Mouse (Mus musculus) brown adipose tissue, adult 24 weeks (tissue): ENCODE measurements around the gene Fam210b. TPM values are rescaled to one million over a fixed set of nuclear protein-coding genes. Genes with fewer than 3 reads are reported as not detected.
"Not testable (repeated sequence)": the region's sequence is repeated elsewhere in the genome, so short reads cannot be mapped to it uniquely, and the experiment has no call there.

Experiments used
- H3K27ac ChIP-seq: fragments of 200-500 bp; replicated peaks from 2 replicates; pipeline ENCODE4 v1.5.1; 2012; ENCODE audit warnings: low read depth, mild to moderate bottlenecking, low read length
- H3K4me1 ChIP-seq: fragments of 200-500 bp; 2 replicates; pipeline ENCODE4 v1.6.1; 2012; ENCODE audit warnings: low read length, mixed read lengths; ENCODE audit not compliant: control insufficient read depth, insufficient read depth, insufficient read length
- H3K4me3 ChIP-seq: fragments of 200-500 bp; 2 replicates; pipeline ENCODE4 v1.5.1; 2012; ENCODE audit warnings: low read depth, mild to moderate bottlenecking, low read length, moderate library complexity; ENCODE audit not compliant: insufficient read depth
- polyA plus RNA-seq: library from polyadenylated mRNA; stranded (reverse); fragments of >200 nt; gene quantifications from 2 replicates; pipeline ENCODE4 v1.2.4, GENCODE M21; 2012; ENCODE audit not compliant: missing spikeins, insufficient read depth, insufficient read length

The Fam210b gene
- 8.7 and 14.8 TPM in 2 replicates for polyA plus RNA-seq

DNA sequence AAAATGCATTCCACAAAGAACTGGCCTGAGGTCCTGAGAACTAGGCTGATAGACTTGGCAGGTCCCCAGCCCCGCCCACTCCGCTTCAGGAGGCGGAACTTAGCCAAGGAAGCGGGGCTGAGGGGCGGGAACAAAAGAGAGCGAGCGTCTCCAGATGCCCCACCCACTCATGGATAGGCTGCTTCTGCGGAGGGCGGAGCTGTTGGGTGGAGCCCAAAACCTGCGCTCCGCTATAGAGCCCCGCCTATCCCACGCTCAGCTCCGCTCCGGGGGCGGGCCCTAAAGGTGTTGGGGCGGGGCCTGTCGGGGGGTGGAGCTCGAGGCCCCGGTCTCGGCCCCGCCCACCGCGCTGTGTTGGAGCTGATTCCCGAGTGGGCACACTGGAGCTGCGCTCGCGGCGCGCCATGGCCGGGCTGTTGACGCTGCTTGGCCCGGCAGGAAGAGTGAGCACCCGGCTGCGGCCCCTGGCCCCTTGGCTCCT lies at the start of gene Fam210b:
Gene Fam210b, plus strand, starts transcription at position 308 of the 481 bp plus-strand sequence.
- Histone ChIP-seq H3K4me1 (no peaks in the 10 kb centered on the region), H3K27ac (no peak within 1 kb of the TSS), H3K4me3 (peak within 1 kb of the TSS; percentile 73)

DNA sequence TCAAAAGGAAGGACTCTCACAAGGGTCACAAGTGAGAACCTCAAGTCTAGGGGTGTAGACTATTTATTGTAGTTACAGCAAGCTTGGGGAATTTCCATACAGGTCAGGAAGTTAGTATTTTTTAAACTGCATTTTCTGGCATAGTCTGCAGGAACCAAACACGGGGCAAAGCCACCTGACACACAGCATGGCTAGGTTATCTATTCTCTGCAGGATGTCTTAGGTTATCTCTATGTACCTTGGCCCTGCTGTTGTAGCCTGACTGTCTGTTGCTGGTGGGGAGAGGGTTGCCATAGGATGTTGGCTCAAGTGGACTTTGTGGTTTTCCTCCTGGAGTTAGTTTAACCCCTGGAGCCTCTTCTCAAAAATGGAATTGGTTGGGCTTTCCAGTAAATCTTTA lies 47.3 kb upstream of the Fam210b start:
- no peaks in the 10 kb centered on the region for H3K4me1 ChIP-seq
- H3K4me3 ChIP-seq = no peak overlapping the region

DNA sequence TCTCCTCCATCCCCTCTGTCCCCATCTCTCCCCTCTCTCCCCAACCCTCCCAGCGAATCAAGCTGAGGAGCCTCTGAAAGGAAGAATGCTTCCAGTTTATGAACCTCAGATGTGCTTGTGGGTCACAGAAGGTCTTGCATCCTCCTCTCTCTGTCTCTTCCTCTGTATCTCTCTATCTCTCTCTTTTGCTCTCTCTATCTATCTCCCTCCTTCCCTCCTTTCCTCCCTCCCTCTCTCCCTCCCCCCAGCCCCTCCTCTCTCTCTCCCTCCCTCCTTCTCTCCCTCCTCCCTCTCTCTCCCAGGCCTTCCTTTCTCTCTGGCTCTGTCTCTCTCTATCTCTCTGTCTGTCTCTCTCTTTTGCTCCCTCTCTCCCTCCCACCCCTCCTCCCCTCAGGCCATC lies 46.8 kb upstream of the Fam210b start:
- H3K4me1 ChIP-seq = no peaks in the 10 kb centered on the region
- no peak overlapping the region for H3K4me3 ChIP-seq
- H3K27ac ChIP-seq = no peak overlapping the region

More for the DNA sequence above, 47.3 kb upstream of the Fam210b start:
- no peak overlapping the region for H3K27ac ChIP-seq

DNA sequence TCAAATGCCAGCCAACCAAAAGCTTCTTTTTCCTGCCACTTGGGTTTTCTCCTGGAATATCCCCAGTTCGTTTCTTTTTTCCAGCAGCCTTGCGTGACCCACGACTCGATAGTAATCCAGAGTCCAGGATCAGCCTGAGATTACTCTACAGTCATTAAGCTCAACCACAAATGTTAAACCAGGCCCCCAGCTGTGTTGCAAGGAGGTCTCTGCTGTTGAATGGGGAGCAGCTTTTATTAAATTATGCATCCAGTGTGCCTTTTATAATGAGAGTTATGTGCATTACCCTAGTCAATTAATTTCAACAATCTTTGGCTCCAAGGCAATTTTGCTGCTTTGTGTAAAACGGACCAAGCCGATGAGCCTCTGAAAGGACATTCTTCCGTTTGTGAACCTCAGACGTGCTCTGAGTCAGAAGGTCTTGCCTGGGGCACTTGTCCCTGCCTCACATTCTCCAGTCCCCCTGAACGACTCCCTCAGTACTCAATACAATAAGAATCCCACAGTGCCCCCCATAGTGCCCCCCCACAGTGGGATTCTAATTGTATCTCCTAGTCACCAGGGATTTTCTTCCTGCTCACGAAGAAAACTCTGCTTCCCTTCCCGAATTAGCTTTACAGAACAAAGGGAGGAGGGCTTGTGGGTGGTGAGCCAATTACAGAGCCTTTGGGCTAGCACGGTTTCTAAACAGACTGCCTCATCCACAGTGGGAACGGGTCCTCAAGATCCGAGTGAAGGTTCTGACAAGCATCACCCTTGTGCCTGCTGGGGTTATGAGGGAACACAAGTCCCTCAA lies 46.0 kb upstream of the Fam210b start:
- H3K4me3 ChIP-seq = no peak overlapping the region
- no peak overlapping the region for H3K27ac ChIP-seq
- H3K4me1 ChIP-seq = no peaks in the 10 kb centered on the region

DNA sequence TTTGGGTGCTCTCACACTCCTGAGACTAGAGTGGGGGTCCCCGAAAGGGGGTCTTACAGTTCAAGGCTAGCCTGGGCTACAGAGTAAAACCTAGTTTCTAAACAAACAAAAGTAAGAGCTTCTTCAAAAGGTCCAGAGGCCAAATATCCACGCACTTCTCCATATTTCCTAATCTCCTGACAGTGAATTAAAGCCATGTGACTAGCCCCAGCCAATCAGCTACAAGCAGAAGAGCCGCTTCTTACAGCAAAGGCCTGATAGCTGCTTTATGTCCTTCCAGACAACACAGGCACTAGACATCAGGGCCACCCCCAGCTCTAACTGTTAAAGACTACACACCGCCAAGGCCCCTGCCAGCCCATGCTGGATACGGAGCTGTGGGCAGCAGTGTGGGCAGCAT lies 43.0 kb upstream of the Fam210b start:
- H3K27ac ChIP-seq = no peak overlapping the region
- no peaks in the 10 kb centered on the region for H3K4me1 ChIP-seq
- no peak overlapping the region for H3K4me3 ChIP-seq

DNA sequence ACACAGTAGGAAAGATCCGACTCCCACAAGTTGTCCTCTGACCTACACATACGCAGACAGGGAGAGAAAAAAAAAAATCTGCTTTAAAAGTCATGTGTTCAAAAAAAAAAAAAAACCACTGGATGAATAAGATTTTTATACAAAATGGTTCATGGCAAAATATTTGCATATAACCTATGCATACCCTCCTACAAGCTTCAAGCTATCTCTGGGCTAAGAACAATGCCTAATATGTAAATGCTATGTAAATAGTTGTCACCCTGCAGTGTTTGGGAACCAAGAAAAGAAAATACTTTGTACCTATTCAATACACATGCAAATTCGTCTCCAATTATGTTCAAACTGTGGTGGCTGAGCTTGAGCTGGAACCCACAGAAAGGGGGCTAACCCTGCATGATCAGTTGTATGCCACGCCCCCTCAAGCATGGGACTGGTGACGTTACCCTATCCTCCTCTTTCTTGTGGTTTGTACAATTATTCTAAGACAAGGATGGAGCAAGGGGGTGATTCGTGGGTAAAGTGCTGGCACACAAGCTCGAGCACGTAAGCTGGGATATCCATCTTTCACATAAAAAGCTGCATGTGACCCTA lies 41.2 kb upstream of the Fam210b start:
- no peak overlapping the region for H3K4me3 ChIP-seq
- no peaks in the 10 kb centered on the region for H3K4me1 ChIP-seq
- H3K27ac ChIP-seq = no peak overlapping the region

DNA sequence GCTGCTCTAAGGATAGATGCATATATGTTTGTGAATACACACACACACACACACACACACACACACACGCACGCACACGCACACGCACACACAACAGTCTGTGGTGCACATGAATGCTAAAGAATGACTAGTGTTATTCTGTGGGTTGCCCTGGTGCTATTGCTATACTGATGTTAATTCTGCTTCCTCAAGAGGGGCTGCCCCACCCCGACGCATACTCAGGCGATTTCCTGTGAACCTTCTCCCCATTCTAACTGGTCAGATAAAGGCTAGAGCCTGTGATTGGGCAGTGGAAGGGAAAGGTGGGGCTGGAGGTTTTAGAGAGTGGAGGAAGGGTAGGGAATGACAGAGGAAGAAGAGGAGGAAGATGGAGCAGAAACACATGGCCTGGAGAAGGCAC lies 39.8 kb upstream of the Fam210b start:
- not testable (repeated sequence) for H3K4me3 ChIP-seq, H3K4me1 ChIP-seq, H3K27ac ChIP-seq

DNA sequence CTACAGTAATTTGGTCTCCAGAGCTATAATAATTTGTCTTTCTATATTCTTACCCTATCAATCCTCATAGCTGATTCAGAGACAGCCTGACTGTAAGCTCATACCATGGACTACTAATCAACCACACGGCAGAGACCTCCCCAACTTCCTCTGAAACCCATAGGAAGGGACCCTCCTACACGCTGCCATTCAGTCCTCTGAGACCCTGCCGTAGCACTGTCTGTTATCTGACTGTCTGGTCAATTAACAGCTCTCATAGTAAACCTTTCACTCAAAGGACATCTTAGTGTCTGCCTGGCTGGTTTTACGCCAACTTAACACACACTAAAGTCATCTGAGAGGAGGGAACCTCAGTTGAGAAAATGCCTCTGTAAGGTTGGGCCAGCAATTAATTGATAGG lies 38.8 kb upstream of the Fam210b start:
- Histone ChIP-seq H3K27ac (no peak overlapping the region), H3K4me1 (no peaks in the 10 kb centered on the region), H3K4me3 (no peak overlapping the region)

DNA sequence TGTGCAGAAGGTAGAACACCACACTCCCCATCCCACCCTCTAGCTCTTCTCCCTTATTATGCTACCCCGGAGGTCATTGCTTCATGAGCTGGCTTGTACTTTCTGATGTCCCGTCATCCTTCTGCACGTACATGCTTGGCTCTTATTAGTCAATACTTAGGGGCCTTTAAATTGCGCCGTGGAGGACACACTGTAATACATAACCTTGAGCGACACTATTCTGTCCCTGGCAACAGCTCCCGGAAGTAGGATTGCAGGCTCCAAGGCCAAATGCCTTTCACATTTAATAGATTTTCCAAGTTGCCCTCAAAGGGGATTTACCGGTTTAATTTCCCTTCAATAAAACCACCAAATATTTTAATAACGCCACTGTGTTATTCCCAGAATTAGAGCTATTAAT lies 33.6 kb upstream of the Fam210b start:
- no peak overlapping the region for H3K27ac ChIP-seq

DNA sequence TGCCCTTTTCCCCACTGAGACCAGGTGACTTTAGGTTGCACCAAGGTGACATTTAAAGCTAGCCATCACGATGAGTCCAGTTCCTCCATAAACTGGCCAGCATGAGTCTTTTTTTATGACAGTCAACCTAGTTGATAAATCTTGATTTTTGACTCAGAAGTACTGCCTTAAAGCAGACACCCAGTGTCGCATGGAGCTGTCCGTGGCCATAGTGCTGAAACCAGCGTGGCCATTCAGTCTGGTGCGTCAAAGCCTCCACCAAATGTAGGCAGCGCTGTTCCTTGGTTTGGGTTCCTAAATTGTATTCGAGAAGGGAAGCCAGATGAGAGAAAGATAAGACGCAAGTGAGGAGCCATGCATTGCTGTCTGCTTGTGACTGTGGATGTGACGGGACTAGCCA lies 24.5 kb upstream of the Fam210b start:
- no peak overlapping the region for H3K27ac ChIP-seq
- H3K4me1 ChIP-seq = no peaks in the 10 kb centered on the region
- H3K4me3 ChIP-seq = no peak overlapping the region

More for the DNA sequence above, 33.6 kb upstream of the Fam210b start:
- Histone ChIP-seq H3K4me3 (no peak overlapping the region), H3K4me1 (no peaks in the 10 kb centered on the region)

DNA sequence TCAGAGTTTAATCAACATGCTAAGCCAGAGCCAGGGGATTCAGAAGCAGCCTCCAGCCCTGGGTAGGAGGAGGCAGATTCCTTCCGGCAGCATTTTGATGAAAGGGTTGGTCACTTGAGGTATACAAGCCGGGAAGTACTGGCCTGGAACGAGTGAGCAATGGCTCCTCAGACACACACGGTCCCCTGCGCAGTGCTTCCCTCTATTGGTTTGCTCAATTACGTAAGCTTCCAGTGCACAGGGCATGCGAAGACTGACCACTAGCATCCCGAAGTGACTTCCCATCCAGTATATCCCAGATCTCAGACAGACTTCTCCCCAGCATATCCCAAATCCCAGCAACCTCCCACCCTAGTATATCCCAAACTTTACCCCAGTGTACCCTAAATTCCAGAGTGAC lies 17.1 kb upstream of the Fam210b start:
- Histone ChIP-seq H3K4me3 (no peak overlapping the region), H3K4me1 (no peaks in the 10 kb centered on the region), H3K27ac (no peak overlapping the region)

DNA sequence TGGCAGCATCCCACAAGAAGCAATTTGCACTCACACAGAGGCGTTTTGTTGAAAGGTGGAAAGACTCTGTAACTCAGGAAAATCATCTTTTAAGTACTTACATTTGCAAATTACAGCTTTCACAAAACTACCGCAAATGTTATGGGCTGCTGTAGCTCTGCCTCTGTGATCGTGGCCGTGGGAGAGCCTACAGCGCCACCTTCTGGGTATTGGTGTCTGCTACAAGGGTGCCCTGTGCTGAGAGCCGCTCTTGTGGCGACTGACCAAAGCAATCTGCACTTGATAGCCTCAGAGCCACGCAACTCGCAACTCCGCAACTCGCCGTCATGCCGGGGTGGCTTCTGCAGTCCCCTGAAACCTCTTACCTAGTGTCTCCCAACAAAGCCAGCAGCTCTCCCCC lies 16.2 kb upstream of the Fam210b start:
- Histone ChIP-seq H3K4me3 (no peak overlapping the region), H3K4me1 (no peaks in the 10 kb centered on the region), H3K27ac (no peak overlapping the region)

DNA sequence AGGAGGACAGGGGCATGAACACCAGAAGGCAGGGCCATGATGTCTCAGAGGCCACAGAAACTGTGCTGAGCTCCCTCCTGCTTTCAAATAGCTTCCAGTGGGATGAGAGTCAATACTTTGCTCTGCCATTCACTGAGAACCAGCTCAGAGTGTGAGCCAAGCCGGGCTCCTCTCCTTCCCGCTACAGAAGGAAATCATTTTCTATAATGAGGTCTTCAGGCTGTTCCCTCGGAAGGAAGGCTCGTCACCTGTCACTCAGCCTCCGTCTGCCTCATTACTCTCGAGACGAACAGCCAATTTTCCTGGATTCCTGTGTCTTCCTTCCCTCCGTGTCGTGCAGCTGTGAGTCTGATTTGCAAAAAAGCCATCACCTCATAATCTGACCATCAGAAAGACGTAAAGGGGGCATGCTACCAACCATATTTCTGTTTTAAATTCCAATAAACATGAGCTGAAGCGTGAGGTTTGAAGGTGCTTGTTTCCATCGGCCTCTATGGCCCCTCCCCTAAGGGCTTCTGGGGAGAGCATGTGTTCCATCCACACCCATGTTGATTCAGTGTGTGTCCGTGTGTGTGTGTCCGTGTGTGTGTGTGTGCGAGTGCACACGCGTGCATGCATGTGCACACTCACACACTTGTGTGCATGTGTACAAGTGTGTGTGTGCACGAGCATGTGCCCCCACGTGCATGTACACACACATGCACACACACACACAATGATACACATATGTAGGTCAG lies 7.0 kb upstream of the Fam210b start:
- H3K4me1 ChIP-seq = no peaks in the 10 kb centered on the region
- H3K4me3 ChIP-seq = no peak overlapping the region
- H3K27ac ChIP-seq = no peak overlapping the region

DNA sequence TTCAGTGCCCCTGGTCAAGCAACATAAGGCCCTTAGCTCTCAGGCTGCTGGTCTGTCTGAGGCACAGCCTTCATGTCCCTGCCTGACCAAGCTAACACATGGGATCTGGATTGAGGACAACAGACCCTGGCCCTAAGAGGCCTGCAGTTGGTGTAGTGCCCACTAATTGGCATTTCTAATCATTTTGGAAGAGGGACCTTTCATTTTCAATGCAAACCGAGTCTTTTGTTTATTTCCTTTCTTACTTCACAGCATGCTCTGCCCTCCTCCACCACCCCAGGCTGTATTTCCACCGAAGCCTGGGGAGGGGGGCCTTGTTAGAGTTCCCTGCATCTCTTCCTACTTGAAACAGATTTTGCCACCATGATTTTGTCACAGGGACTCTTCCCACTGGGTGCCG lies 4.4 kb upstream of the Fam210b start:
- no peak overlapping the region for H3K4me3 ChIP-seq
- no peak overlapping the region for H3K27ac ChIP-seq
- H3K4me1 ChIP-seq = no peaks in the 10 kb centered on the region

DNA sequence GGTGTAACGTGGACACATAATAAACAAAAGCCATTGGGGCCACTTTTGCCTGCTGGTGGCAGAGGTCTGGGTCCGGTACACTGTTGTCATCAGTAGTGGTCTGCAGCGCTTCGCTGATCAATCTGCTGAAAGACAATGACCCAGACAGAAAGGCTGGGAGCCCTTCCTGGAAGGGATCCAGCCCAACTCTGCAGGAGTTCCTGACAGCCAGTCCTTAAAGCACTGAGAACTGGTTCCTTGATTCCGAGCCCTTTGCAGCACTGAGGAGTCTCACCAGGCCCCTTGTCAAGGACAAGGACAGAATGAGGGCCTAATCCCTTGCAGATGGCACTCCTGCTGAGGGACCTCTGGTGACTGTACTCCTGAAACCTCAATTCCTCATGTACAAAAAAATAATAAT lies 3.8 kb upstream of the Fam210b start:
- Histone ChIP-seq H3K27ac (no peak overlapping the region), H3K4me1 (no peaks in the 10 kb centered on the region), H3K4me3 (no peak overlapping the region)
